Mouse (Mus musculus) neural tube, embryonic 12.5 days (tissue): ENCODE results near the gene Tmem215. TPM values are rescaled to one million over a fixed set of nuclear protein-coding genes. Genes with fewer than 3 reads are reported as not detected.
A peak's percentile ranks its signal among the peaks of the same experiment; 100 is the strongest.

Source experiments
- ATAC-seq: fragments of 200-750 bp; cut with Nextera tagmentation; 2 replicates; pipeline ENCODE4 v1.8.0; 2017; ENCODE audit warnings: low read depth, mild to moderate bottlenecking, moderate TSS enrichment, moderate library complexity; ENCODE audit not compliant: low FRiP score
- H3K27ac ChIP-seq: fragments of 300-500 bp; sonication (generic); 2 replicates; pipeline ENCODE4 v1.5.1; 2016
- H3K27me3 ChIP-seq: fragments of 300-500 bp; sonication (generic); replicated peaks from 2 replicates; pipeline ENCODE4 v1.6.1; 2016; ENCODE audit warnings: mild to moderate bottlenecking
- H3K36me3 ChIP-seq: fragments of 300-500 bp; sonication (generic); 2 replicates; pipeline ENCODE4 v1.6.1; 2016; ENCODE audit warnings: mild to moderate bottlenecking
- H3K4me1 ChIP-seq: fragments of 300-500 bp; sonication (generic); 2 replicates; pipeline ENCODE4 v1.6.1; 2016
- H3K4me2 ChIP-seq: fragments of 300-500 bp; sonication (generic); replicated peaks from 2 replicates; pipeline ENCODE4 v1.6.1; 2016; ENCODE audit warnings: mild to moderate bottlenecking
- H3K4me3 ChIP-seq: fragments of 300-500 bp; sonication (generic); 2 replicates; pipeline ENCODE4 v1.5.1; 2016
- H3K9ac ChIP-seq: fragments of 300-500 bp; sonication (generic); 2 replicates; pipeline ENCODE4 v1.6.1; 2016; ENCODE audit warnings: mild to moderate bottlenecking
- H3K9me3 ChIP-seq: fragments of 300-500 bp; sonication (generic); 2 replicates; pipeline ENCODE4 v1.6.1; 2016; ENCODE audit warnings: mild to moderate bottlenecking
- WGBS: fragments of 180-500 bp; shearing (Covaris S2); methylation state at CpG from one replicate; pipeline ENCODE4 v1.1.7; 2016; 5-methylcytosine and 5-hydroxymethylcytosine counted together
- polyA plus RNA-seq: library from polyadenylated mRNA; unstranded; fragments of >200 nt; fragmentation: Nextera tagmentation; extraction: Ambion mirVana; gene quantifications from 2 replicates; pipeline ENCODE4 v1.2.1, GENCODE M21; 2016

The Tmem215 gene
- 0.17 and 0.39 TPM in 2 replicates for polyA plus RNA-seq

DNA sequence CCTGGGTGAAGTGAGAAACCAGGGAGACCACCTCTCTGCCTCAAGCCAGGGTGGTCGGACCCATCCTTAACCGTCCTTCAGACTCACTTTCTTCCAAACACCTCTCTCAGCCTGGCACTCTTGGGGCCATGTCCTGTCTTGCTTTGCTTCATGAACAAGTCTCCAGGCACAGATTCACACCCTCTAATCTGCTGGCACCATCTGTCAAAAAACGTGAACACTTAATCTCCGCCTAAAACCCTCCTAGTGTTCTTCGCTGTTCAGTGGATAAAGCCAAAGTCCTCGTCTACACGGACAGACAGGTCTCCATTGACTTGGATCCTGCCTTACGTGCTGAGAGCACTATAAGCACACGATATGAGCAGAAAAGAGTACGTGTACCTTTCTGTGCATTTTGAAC, at the start of gene Tmem215:
Gene Tmem215, plus strand, starts transcription at position 301 of the 400 bp plus-strand sequence.
- Histone ChIP-seq H3K4me1 (no peaks in the 10 kb centered on the region), H3K27me3 (peaks cover 18% of the 10 kb centered on the region; the same call in 1 of the 2 replicates), H3K36me3 (no peaks in the 10 kb centered on the region), H3K4me2 (peak within 1 kb of the TSS; percentile 91), H3K9me3 (no peaks in the 10 kb centered on the region), H3K9ac (peak within 1 kb of the TSS; percentile 56), H3K4me3 (peak within 1 kb of the TSS; percentile 49), H3K27ac (no peak within 1 kb of the TSS)
- 92% methylated on average over 10 of the region's 10 CpGs for WGBS
- no peak for ATAC-seq

DNA sequence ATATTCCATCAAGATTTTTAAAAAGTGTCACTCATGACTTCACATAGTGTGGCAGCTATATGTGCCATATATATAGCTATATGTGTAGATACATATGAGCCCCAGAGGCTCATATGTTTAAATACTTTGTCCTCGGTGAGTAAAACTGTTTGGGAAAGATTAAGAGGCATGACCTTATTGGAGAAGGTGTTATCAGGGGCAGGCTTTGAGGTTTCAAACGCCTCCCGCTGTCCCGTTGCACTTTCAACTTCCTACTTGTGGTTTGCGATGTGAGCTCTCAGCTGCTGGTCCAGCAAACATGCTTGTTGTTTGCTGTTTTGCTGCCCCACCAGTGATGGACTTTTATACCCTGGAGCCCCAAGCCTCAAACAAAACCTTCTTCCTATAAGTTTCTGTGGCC, 40.1 kb upstream of the Tmem215 start:
- H3K4me1 ChIP-seq = no peaks in the 10 kb centered on the region
- no peak overlapping the region for H3K9ac ChIP-seq
- H3K27me3 ChIP-seq = no peaks in the 10 kb centered on the region
- no peaks in the 10 kb centered on the region for H3K36me3 ChIP-seq
- no peak for ATAC-seq
- peaks cover 9% of the 10 kb centered on the region; the same call in 1 of the 2 replicates for H3K9me3 ChIP-seq
- H3K4me2 ChIP-seq = no peak overlapping the region
- 81% methylated on average over 5 of the region's 5 CpGs for WGBS
- no peak overlapping the region for H3K4me3 ChIP-seq
- no peak overlapping the region for H3K27ac ChIP-seq

DNA sequence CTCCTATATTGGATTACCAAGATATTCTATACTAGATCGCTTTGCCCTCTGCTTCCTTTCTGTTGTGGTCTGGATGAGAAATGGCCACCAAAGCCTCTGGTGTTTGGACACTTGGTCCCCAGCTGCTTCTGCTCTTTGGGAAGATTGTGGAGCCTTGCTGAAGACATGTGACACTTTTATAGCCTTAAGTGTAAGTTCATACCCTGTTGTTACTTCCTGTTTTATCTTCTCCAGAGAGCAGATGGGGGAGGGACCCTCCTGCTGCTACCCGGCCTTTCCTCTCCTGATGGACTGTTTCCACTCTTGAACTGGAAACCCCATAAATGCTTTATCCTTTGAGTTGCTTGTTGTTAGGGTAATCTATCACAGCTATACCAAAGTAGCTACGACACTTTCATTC, 38.6 kb upstream of the Tmem215 start:
- no peak for ATAC-seq
- Histone ChIP-seq H3K4me2 (no peak overlapping the region), H3K36me3 (no peaks in the 10 kb centered on the region), H3K4me1 (no peaks in the 10 kb centered on the region), H3K9me3 (peaks cover 9% of the 10 kb centered on the region; the same call in 1 of the 2 replicates), H3K27me3 (no peaks in the 10 kb centered on the region), H3K9ac (no peak overlapping the region), H3K27ac (no peak overlapping the region), H3K4me3 (no peak overlapping the region)
- 64% methylated on average over 3 of the region's 3 CpGs for WGBS

- Histone ChIP-seq H3K27me3 (no peaks in the 10 kb centered on the region), H3K4me2 (no peak overlapping the region), H3K9me3 (peaks cover 9% of the 10 kb centered on the region; the same call in 1 of the 2 replicates), H3K4me3 (no peak overlapping the region), H3K9ac (no peak overlapping the region), H3K36me3 (no peaks in the 10 kb centered on the region), H3K27ac (no peak overlapping the region), H3K4me1 (no peaks in the 10 kb centered on the region)
- no peak for ATAC-seq
- WGBS = 71% methylated on average over 1 of the region's 1 CpGs
These were observed 37.6 kb upstream of the Tmem215 start for GRCm38 (mm10) chr4:40434388-40434787.

DNA sequence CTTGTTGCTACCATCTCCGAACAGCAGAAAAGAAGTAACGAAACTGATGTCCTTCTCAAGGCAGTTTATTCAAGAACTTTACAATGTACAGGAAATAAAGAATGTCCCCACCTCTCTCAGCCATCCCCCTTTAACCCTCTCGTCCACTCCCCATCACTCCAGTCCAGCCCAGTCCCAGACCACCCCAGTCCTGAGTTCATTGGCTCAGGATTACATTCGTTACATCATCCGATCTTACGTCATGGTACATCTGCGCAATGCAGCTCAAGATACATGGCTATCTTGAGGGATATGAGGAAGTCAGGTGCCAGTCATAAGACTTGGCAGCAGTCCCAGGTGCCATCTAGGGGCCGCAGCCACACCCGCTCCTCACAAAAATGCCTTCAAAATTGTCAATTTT, 28.4 kb upstream of the Tmem215 start:
- Histone ChIP-seq H3K4me1 (no peaks in the 10 kb centered on the region), H3K4me2 (no peak overlapping the region), H3K9me3 (no peaks in the 10 kb centered on the region), H3K4me3 (no peak overlapping the region), H3K36me3 (no peaks in the 10 kb centered on the region), H3K27ac (no peak overlapping the region), H3K27me3 (no peaks in the 10 kb centered on the region), H3K9ac (no peak overlapping the region)
- no peak for ATAC-seq
- WGBS = 95% methylated on average over 9 of the region's 9 CpGs

- WGBS = 4% methylated on average over 54 of the region's 55 CpGs
- Histone ChIP-seq H3K9me3 (no peaks in the 10 kb centered on the region), H3K4me1 (no peaks in the 10 kb centered on the region), H3K4me3 (peak overlapping the region; percentile 49), H3K4me2 (peak overlapping the region; percentile 91), H3K27me3 (peaks cover 18% of the 10 kb centered on the region; the same call in 1 of the 2 replicates), H3K36me3 (no peaks in the 10 kb centered on the region), H3K9ac (peak overlapping the region; percentile 56), H3K27ac (no peak overlapping the region)
- ATAC-seq = peak; percentile 91
These were observed 935 bp downstream of the Tmem215 start for GRCm38 (mm10) chr4:40472700-40473530.

DNA sequence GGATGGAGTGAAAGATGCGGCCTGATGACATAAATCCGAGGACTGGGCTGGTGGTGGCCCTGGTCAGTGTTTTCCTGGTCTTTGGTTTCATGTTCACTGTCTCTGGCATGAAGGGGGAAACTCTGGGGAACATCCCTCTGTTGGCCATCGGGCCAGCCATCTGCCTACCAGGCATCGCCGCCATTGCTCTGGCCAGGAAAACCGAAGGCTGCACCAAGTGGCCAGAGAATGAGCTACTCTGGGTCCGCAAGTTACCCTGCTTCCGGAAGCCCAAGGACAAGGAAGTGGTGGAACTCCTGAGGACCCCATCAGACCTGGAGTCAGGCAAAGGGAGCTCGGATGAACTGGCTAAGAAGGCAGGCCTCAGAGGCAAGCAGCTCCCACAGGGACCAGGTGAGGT, 1.9 kb downstream of the Tmem215 start:
- Histone ChIP-seq H3K9ac (no peak overlapping the region), H3K27ac (no peak overlapping the region), H3K4me2 (no peak overlapping the region), H3K27me3 (peaks cover 18% of the 10 kb centered on the region; the same call in 1 of the 2 replicates), H3K4me3 (no peak overlapping the region), H3K4me1 (no peaks in the 10 kb centered on the region), H3K36me3 (no peaks in the 10 kb centered on the region), H3K9me3 (no peaks in the 10 kb centered on the region)
- ATAC-seq = no peak
- 75% methylated on average over 9 of the region's 9 CpGs for WGBS

- Histone ChIP-seq H3K27ac (no peak overlapping the region), H3K4me2 (no peak overlapping the region), H3K9me3 (no peaks in the 10 kb centered on the region), H3K4me1 (no peaks in the 10 kb centered on the region), H3K9ac (no peak overlapping the region), H3K36me3 (no peaks in the 10 kb centered on the region), H3K27me3 (peaks cover 7% of the 10 kb centered on the region; the same call in 1 of the 2 replicates), H3K4me3 (no peak overlapping the region)
- ATAC-seq = no peak
- 92% methylated on average over 5 of the region's 5 CpGs for WGBS
These were observed 6.0 kb downstream of the Tmem215 start for GRCm38 (mm10) chr4:40477963-40478362.

DNA sequence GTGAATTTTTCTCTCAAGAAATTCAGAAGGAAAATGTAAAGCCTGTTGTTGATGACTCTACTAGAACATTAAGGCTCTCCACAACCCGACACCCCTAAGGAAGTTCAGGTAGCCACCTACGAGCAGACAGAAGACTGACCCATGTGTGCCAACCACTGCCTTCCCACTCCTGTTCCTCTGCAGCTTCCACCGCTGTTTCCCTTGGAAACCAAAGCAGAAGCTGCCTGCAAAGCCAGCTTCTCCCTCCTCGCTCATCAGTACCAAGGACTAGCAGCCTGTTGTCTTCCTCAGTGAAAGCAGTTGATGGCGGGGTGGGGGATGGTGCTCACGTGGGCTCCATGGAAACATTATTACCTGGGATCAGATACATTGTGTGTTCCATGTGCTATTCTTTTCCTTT, 14.6 kb downstream of the Tmem215 start:
- Histone ChIP-seq H3K4me3 (no peak overlapping the region), H3K9ac (no peak overlapping the region), H3K9me3 (no peaks in the 10 kb centered on the region), H3K4me1 (no peaks in the 10 kb centered on the region), H3K36me3 (no peaks in the 10 kb centered on the region), H3K27me3 (no peaks in the 10 kb centered on the region), H3K27ac (no peak overlapping the region), H3K4me2 (no peak overlapping the region)
- WGBS = 78% methylated on average over 6 of the region's 6 CpGs
- no peak for ATAC-seq

- 88% methylated on average over 8 of the region's 8 CpGs for WGBS
- H3K9ac ChIP-seq = no peak overlapping the region
- no peak overlapping the region for H3K27ac ChIP-seq
- ATAC-seq = no peak
- H3K4me3 ChIP-seq = no peak overlapping the region
- no peaks in the 10 kb centered on the region for H3K27me3 ChIP-seq
- H3K9me3 ChIP-seq = no peaks in the 10 kb centered on the region
- H3K4me1 ChIP-seq = no peaks in the 10 kb centered on the region
- H3K36me3 ChIP-seq = no peaks in the 10 kb centered on the region
- H3K4me2 ChIP-seq = no peak overlapping the region
These were observed 19.8 kb downstream of the Tmem215 start for GRCm38 (mm10) chr4:40491731-40492130.

DNA sequence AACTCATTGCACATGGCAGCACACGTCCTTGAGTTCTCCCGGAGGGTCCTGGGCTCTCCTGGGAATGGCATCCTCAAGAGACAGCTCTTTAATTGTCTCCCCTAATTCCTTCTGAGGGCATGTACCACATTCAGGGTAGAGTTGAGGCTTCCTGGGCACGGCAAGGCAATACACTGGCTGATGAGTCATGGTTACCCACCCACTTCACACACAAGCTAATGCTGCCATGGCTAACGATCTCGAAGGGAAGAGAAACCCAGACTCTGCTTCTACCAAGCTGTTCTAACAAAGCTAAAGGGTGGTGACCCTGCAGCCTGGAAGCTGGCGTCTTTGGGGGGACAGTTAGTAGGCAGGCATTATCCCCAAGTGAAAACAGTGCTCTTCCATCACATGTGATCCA, 24.4 kb downstream of the Tmem215 start:
- Histone ChIP-seq H3K9me3 (no peaks in the 10 kb centered on the region), H3K36me3 (no peaks in the 10 kb centered on the region), H3K27me3 (no peaks in the 10 kb centered on the region), H3K4me1 (no peaks in the 10 kb centered on the region), H3K4me3 (no peak overlapping the region), H3K27ac (no peak overlapping the region), H3K9ac (no peak overlapping the region), H3K4me2 (no peak overlapping the region)
- 83% methylated on average over 6 of the region's 6 CpGs for WGBS
- no peak for ATAC-seq

DNA sequence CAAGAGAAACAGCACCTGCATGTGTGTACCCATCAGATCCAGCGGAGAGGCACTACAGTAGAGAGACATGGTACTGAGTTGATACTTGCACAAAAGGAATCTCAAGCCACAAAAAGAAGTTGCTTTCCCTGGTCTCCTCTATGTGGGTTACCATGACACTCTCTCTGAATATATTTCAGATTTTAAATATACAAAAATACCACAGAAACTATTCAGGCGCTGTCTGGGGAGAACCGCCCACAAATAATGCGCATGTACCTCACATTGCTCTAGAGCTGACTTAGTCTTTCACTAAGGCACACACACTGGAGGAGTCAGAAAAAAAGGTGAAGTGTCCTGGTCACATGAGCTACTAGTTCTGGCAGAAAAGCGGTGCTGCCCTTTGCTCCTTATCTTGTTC, 24.8 kb downstream of the Tmem215 start:
- WGBS = 97% methylated on average over 5 of the region's 5 CpGs

More for the DNA sequence above, 24.8 kb downstream of the Tmem215 start:
- Histone ChIP-seq H3K4me3 (no peak overlapping the region), H3K4me2 (no peak overlapping the region), H3K9ac (no peak overlapping the region), H3K9me3 (no peaks in the 10 kb centered on the region), H3K4me1 (no peaks in the 10 kb centered on the region), H3K27ac (no peak overlapping the region), H3K27me3 (no peaks in the 10 kb centered on the region), H3K36me3 (no peaks in the 10 kb centered on the region)
- ATAC-seq = no peak
